Mouse (Mus musculus) heart, embryonic 16.5 days (tissue): Measurements from ENCODE around the gene Brca1. TPM values are rescaled to one million over a fixed set of nuclear protein-coding genes. Genes with fewer than 3 reads are reported as not detected.

ENCODE experiments used
- ATAC-seq: fragments of 200-750 bp; cut with Nextera tagmentation; replicated peaks from 2 replicates; pipeline ENCODE4 v1.8.0; 2017; ENCODE audit warnings: moderate number of reproducible peaks; ENCODE audit not compliant: insufficient read depth, low FRiP score; ENCODE audit errors: extremely low read depth
- H3K27ac ChIP-seq: fragments of 300-500 bp; sonication (generic); 2 replicates; pipeline ENCODE4 v1.5.1; 2014; ENCODE audit warnings: mild to moderate bottlenecking, low read length, control low read depth, moderate library complexity
- H3K27me3 ChIP-seq: fragments of 300-500 bp; sonication (generic); 2 replicates; pipeline ENCODE4 v1.6.1; 2014; ENCODE audit warnings: low read length, mixed read lengths; ENCODE audit not compliant: control insufficient read depth, insufficient read depth
- H3K36me3 ChIP-seq: fragments of 300-500 bp; sonication (generic); 2 replicates; pipeline ENCODE4 v1.6.1; 2014; ENCODE audit not compliant: control insufficient read depth, insufficient read depth
- H3K4me1 ChIP-seq: fragments of 300-500 bp; sonication (generic); 2 replicates; pipeline ENCODE4 v1.6.1; 2014; ENCODE audit warnings: low read length, mixed read lengths; ENCODE audit not compliant: control insufficient read depth, insufficient read depth
- H3K4me2 ChIP-seq: fragments of 300-500 bp; sonication (generic); 2 replicates; pipeline ENCODE4 v1.6.1; 2014; ENCODE audit warnings: low read depth, mild to moderate bottlenecking, control low read depth, low read length
- H3K4me3 ChIP-seq: fragments of 300-500 bp; sonication (generic); 2 replicates; pipeline ENCODE4 v1.5.1; 2014; ENCODE audit warnings: mild to moderate bottlenecking, control low read depth, low read length
- H3K9ac ChIP-seq: fragments of 300-500 bp; sonication (generic); 2 replicates; pipeline ENCODE4 v1.6.1; 2014; ENCODE audit warnings: low read length, control low read depth
- H3K9me3 ChIP-seq: fragments of 300-500 bp; sonication (generic); replicated peaks from 2 replicates; pipeline ENCODE4 v1.6.1; 2016; ENCODE audit warnings: low read length; ENCODE audit not compliant: control insufficient read depth
- WGBS: fragments of 180-500 bp; shearing (Covaris S2); extraction: QIAGEN DNeasy Blood & Tissue Kit; methylation state at CpG from one replicate; pipeline ENCODE4 v1.1.7; 2014; 5-methylcytosine and 5-hydroxymethylcytosine counted together
- polyA plus RNA-seq: library from polyadenylated mRNA; unstranded; fragments of >200 nt; fragmentation: Nextera tagmentation; extraction: Ambion mirVana; gene quantifications from 2 replicates; pipeline ENCODE4 v1.2.1, GENCODE M21; 2015

Gene Brca1
- polyA plus RNA-seq, 1 experiment from 2014 or later, result 7.1 TPM

DNA sequence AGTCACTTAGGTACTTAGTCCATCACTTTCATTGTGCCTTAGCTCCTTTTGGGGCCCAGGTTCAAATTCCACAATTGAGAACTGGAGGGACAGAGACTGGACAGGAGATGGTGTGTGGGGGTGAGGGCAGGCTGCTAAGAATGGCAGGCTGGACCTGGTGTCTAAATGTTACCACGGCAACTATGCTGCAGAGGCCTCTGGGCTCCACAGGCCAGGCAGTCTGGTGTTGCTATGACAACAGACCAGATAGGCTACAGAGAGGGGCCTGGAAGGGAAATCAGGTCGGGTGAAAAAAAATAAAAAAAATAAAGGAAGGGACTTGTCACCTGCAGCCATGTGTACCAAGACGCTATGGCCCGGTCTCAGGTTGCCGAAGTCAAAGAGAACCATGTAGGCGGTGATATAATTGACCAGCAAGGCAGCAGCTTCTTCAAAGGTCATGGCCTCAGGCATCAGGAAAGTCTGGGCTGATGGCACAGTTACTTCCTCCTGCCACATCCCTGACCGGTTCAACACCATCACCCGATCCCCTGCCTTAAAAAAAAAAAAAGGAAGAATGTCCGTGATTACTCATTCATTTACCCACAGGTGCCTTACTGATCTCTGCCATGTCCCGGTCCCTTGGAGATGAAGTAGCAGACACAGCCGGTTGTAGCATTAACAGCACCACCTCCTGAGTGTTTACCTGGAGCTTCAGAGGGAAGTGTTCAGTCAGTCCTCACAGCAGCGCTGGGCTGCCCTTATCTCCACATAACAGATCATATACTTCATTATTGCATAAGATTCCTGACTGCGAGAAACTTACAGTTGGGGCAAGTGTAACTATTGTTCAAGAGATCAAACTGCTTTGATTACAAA lies 88.9 kb downstream of the Brca1 start:
- 42% methylated on average over 13 of the region's 13 CpGs for WGBS
- Histone ChIP-seq H3K27me3 (no peaks in the 10 kb centered on the region), H3K9ac (no peak overlapping the region), H3K36me3 (peaks cover 17% of the 10 kb centered on the region), H3K4me3 (no peak overlapping the region), H3K4me2 (no peak overlapping the region), H3K4me1 (peaks cover 25% of the 10 kb centered on the region), H3K9me3 (no peaks in the 10 kb centered on the region), H3K27ac (no peak overlapping the region)
- no peak for ATAC-seq

DNA sequence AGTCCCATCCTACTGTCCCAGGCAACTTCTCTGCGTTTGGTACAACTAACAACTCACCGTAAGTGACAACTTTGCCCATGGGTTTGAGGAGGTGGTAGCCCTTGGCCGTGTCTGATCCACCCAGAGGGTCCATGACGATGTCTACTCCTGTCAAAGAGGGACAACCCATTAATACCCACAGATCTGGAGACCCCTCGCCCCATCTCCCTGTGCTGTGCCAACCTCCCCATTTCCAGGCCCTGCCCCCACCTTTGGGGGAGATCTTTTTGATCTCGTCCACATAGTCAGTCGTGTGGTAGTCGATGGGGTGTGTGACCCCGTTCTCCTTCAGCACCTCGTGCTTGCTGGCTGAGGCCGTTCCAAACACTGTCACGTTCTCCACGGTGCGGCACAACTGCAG lies 89.6 kb downstream of the Brca1 start:
- Histone ChIP-seq H3K4me1 (peaks cover 22% of the 10 kb centered on the region), H3K4me2 (no peak overlapping the region), H3K36me3 (peaks cover 19% of the 10 kb centered on the region), H3K4me3 (no peak overlapping the region), H3K9ac (no peak overlapping the region), H3K27ac (no peak overlapping the region), H3K27me3 (no peaks in the 10 kb centered on the region), H3K9me3 (no peaks in the 10 kb centered on the region)
- ATAC-seq, result no peak
- 86% methylated on average over 14 of the region's 14 CpGs for WGBS

DNA sequence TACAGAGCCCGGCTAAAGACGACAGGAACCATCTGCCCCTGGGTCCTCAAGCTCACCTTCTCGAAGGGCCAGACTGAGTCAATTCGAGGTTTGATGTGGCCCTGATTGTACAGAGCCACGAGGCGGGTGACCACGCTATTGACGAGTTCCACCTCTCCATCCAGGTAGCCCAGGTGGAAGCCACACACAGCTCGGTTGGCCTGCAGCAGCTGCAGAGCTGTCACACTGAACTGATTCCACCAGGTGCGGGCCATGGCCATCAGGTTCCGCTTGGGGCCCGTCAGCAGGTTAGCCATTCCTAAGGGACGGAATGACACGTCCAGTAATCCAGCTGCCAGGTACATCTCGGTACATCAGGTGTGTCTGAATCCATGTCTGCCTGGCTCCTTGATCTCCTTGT lies 91.4 kb downstream of the Brca1 start:
- no peaks in the 10 kb centered on the region for H3K9me3 ChIP-seq
- no peak overlapping the region for H3K4me3 ChIP-seq
- no peak overlapping the region for H3K9ac ChIP-seq
- H3K27ac ChIP-seq, result no peak overlapping the region
- H3K4me2 ChIP-seq, result no peak overlapping the region
- H3K27me3 ChIP-seq, result no peaks in the 10 kb centered on the region
- peaks cover 15% of the 10 kb centered on the region for H3K4me1 ChIP-seq
- H3K36me3 ChIP-seq, result peaks cover 26% of the 10 kb centered on the region
- no peak for ATAC-seq
- WGBS, result 83% methylated on average over 15 of the region's 15 CpGs

DNA sequence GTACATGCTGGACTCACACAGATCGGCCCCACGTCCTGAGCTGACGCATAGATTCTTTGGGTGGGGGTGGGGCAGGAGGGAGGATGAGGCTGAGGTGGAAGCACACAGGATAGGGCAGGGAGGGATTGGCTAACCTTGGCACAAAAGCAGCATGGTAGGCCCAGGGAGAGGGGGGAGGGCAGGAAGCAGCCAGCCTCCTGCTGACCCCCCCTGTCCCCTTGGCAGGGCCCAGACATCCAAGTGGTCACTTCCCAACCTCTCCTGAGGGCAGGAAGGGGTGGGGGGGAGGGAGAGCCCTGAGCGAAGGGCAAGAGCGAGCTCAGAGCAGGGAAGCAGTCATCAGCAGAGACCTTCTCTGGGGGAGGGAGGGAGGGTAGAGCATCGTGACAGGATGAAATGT lies 92.0 kb downstream of the Brca1 start:
- Histone ChIP-seq H3K27me3 (no peaks in the 10 kb centered on the region), H3K4me2 (no peak overlapping the region), H3K36me3 (peaks cover 26% of the 10 kb centered on the region), H3K27ac (no peak overlapping the region), H3K4me1 (peaks cover 13% of the 10 kb centered on the region), H3K9ac (no peak overlapping the region), H3K9me3 (no peaks in the 10 kb centered on the region), H3K4me3 (no peak overlapping the region)
- no peak for ATAC-seq
- WGBS, result 47% methylated on average over 6 of the region's 6 CpGs

DNA sequence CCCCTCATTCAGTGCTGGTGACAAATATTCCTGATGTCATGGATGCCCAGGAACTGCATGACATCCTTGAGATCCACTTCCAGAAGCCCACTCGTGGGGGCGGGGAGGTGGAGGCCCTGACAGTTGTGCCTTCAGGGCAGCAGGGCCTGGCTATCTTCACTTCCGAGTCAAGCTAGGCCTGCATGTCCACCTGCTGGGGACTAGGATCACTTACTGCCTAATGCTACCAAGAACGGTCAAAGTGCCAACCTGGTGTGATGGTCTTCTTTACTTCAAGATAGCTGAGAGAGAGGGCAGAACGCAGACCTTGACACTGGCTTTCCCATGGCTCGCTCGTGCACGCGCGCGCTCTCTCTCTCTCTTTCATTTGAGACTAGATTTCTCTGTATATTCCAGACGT lies 93.5 kb downstream of the Brca1 start:
- Histone ChIP-seq H3K4me3 (no peak overlapping the region), H3K4me2 (no peak overlapping the region), H3K36me3 (peaks cover 26% of the 10 kb centered on the region), H3K4me1 (no peaks in the 10 kb centered on the region; the same call in 1 of the 2 replicates), H3K27ac (no peak overlapping the region), H3K9me3 (no peaks in the 10 kb centered on the region), H3K27me3 (no peaks in the 10 kb centered on the region), H3K9ac (no peak overlapping the region)
- ATAC-seq, result no peak
- 83% methylated on average over 12 of the region's 12 CpGs for WGBS

DNA sequence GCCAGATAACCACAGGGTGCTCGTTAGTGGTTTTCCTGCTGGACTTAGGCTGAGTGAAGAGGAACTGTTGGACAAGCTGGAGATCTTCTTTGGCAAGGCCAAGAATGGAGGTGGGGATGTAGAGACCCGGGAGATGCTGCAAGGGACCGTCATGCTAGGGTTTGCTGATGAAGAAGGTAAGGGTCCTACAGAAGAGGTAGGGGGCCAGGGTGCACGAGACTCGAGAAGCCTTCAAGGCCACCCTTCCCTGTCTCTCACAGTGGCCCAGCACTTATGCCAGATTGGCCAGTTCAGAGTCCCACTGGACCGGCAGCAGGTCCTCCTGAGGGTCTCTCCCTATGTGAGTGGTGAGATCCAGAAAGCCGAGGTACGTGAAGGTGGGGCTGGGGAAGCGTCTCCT lies 94.1 kb downstream of the Brca1 start:
- no peak overlapping the region for H3K4me2 ChIP-seq
- H3K36me3 ChIP-seq, result peaks cover 25% of the 10 kb centered on the region
- 93% methylated on average over 9 of the region's 9 CpGs for WGBS
- ATAC-seq, result no peak
- H3K4me1 ChIP-seq, result no peaks in the 10 kb centered on the region; the same call in 1 of the 2 replicates
- no peak overlapping the region for H3K4me3 ChIP-seq
- H3K27me3 ChIP-seq, result no peaks in the 10 kb centered on the region
- H3K9me3 ChIP-seq, result no peaks in the 10 kb centered on the region
- H3K27ac ChIP-seq, result no peak overlapping the region
- no peak overlapping the region for H3K9ac ChIP-seq

DNA sequence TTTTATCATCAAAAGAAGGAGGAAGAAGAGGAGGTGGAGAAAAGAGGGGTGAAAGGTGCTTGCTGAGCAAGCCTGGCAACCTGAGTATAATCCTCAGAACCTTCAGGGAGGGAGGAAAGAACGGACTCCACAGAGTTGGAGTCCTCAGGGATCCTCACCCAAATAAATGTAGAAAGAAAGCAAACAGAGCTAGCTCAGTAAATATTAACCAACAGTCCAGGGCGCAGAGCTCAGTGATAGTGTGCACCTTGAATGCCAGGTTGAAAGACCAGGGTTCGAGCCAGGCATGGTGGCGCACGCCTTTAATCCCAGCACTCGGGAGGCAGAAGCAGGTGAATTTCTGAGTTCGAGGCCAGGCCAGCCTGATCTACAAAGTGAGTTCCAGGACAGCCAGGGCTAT lies 96.1 kb downstream of the Brca1 start:
- no peaks in the 10 kb centered on the region for H3K27me3 ChIP-seq
- H3K9ac ChIP-seq, result no peak overlapping the region
- H3K36me3 ChIP-seq, result peaks cover 16% of the 10 kb centered on the region
- H3K9me3 ChIP-seq, result no peaks in the 10 kb centered on the region
- whole genome bisulfite sequencing, result 86% methylated on average over 7 of the region's 7 CpGs
- H3K4me3 ChIP-seq, result no peak overlapping the region
- peaks cover 2% of the 10 kb centered on the region; the same call in 1 of the 2 replicates for H3K4me1 ChIP-seq
- H3K27ac ChIP-seq, result no peak overlapping the region
- no peak for ATAC-seq
- no peak overlapping the region for H3K4me2 ChIP-seq

DNA sequence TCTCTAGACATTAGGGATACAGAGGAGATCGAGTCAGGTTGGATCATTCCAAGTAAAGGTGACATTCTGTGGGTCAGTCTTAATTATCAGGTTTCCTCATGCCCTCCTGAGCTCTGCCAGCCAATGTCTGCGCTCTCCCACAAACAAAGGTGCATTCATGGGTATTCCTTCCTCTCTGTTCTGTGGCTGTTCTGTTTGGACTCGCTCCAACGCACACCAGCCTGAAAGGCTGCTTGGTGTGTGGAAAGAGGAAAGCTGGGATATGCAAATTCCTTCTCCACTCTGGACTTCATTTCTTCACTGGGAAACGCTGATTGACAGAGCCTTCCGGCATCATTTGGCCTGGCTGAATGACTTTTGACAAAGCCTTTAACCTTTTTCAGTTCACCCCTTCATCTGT lies 97.1 kb downstream of the Brca1 start:
- no peak for ATAC-seq
- peaks cover 2% of the 10 kb centered on the region; the same call in 1 of the 2 replicates for H3K4me1 ChIP-seq
- H3K27ac ChIP-seq, result no peak overlapping the region

DNA sequence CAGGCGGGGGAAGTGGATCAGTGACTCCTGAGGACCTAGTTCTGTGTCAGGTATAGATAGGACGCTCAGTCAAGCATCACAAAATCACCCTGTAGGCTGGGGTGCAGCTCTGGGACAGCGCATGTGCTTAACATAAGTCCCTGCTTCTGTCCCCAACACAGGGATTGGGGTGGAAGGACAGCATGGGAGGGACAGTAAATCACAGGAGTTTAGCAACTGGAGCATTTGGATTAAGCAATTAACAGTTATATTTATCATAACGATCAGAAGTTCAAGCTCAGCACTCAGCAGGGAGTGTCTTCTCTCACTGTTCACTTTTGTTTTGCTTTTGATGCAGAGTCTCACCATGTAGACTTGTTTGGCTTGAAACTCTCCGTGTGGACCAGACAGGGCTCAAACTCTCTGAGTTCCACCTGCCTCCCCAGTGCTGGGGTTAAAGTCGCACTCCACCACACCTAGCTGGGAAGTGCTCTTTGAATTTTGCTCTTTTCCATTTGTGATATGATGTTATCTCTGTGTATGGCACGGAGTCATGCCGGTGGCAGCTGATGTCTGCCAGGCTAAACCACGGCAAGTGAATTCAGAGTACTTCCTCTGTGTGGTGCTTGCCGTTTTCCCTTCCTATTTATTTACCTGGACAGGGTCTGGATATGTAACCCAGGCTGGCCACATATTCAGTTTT lies 99.5 kb downstream of the Brca1 start:
- H3K9me3 ChIP-seq, result no peaks in the 10 kb centered on the region
- no peak overlapping the region for H3K4me3 ChIP-seq
- no peak overlapping the region for H3K27ac ChIP-seq
- peaks cover 4% of the 10 kb centered on the region; the same call in 1 of the 2 replicates for H3K4me1 ChIP-seq
- H3K27me3 ChIP-seq, result no peaks in the 10 kb centered on the region
- H3K9ac ChIP-seq, result no peak overlapping the region
- no peak for ATAC-seq
- 52% methylated on average over 10 of the region's 10 CpGs for WGBS
- no peak overlapping the region for H3K4me2 ChIP-seq
- H3K36me3 ChIP-seq, result peaks cover 7% of the 10 kb centered on the region; the same call in 1 of the 2 replicates

More for the DNA sequence above, 97.1 kb downstream of the Brca1 start:
- WGBS, result 71% methylated on average over 6 of the region's 6 CpGs
- Histone ChIP-seq H3K27me3 (no peaks in the 10 kb centered on the region), H3K9ac (no peak overlapping the region), H3K4me3 (no peak overlapping the region), H3K36me3 (peaks cover 11% of the 10 kb centered on the region; the same call in 1 of the 2 replicates), H3K9me3 (no peaks in the 10 kb centered on the region), H3K4me2 (no peak overlapping the region)
